26 mouse cellular contexts compared by ENCODE assay signal in the genomic region with DNA sequence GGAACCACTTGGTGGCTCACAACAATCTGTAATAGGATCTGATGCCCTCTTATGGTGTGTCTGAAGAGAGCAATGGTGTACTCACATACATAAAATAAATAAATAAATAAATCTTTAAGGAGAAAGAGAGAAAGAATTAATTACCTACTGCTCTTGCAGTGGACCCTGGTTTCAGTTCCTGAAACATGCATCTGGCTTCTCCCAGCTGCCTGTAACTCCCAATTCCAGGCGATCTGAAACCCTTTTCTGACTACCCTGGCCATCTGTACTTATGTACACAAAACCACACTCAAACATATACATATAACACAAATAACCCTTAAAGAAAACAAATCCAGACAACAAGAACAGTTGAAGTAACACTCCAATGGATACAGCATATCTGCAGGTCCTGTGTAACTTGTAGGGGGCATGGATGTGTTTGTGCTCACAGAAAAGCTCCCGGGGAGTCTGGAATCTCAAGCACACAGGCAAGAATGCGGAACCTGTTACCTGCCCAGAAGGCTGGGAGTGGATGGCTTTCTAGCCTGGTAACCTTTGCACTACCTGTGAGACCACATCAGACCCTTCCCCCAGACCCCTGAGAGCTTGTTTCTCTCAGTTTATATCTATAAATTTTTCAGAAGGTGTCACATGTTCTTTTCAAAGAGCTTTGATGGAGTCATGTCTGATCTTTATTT. TPM values are rescaled to one million over a fixed set of nuclear protein-coding genes. Genes with fewer than 3 reads are reported as not detected.
DNase-seq lines count a peak whose midpoint lies in the region; ATAC-seq and TF ChIP-seq lines count a peak whose summit lies in the region.
"Had no signal": no experiment of that assay in that cellular context is flagged by ENCODE, and none has a peak within 500 bp of the region (broad histone marks: within the 10 kb centered on the region; RNA-seq: fewer than 3 reads in every experiment).

No protein-coding gene starts in this region.

- WGBS in kidney, postnatal 0 days, result 55% methylated on average over 3 of the region's 3 CpGs
- WGBS in lung, embryonic 16.5 days, result 41% methylated on average over 3 of the region's 3 CpGs
- WGBS in midbrain, embryonic 11.5 days, result 81% methylated on average over 3 of the region's 3 CpGs
- 84% methylated on average over 3 of the region's 3 CpGs for WGBS in hindbrain, embryonic 13.5 days

- peak; percentile 79 for DNase-seq in R1 (ENCODE audit: low read depth, low spot score)
- no peak for DNase-seq in kidney, postnatal 0 days (ENCODE audit: low spot score)
- peak; percentile 19 for DNase-seq in splenic B cell, adult 2 months (ENCODE audit: low read depth, low spot score)
- no peak for DNase-seq in midbrain, embryonic 11.5 days (ENCODE audit: low spot score, missing footprints)
- no peak for DNase-seq in frontal cortex, postnatal 25 days (ENCODE audit: low spot score in 2 of 2)
- DNase-seq: adrenal gland, adult 8-10 months; cerebellum, adult 11 months; cerebellum, postnatal 36 days; heart, adult 18-20 months; layer of hippocampus, postnatal 36 days; liver; liver, postnatal 0 days; right cerebral cortex, postnatal 25 days; thymus, adult 2 months had no signal

- ATAC-seq in kidney, postnatal 0 days (replicated peaks; ENCODE audit: low FRiP score, low read depth), result peak; percentile 55; the same call in 1 of the 2 replicates
- ATAC-seq in lung, embryonic 16.5 days (ENCODE audit: low read depth), result peak; percentile 83
- no peak for ATAC-seq in midbrain, embryonic 11.5 days (ENCODE audit: low FRiP score)
- ATAC-seq in inflammation-experienced regulatory T-cells, adult 6 months, result no peak
- no peak for ATAC-seq in hindbrain, embryonic 13.5 days (ENCODE audit: low FRiP score)
- ATAC-seq: forebrain, embryonic 16.5 days; liver, postnatal 0 days had no signal

- peak overlapping the region; percentile 77 for H3K27ac ChIP-seq in kidney, postnatal 0 days
- H3K27ac ChIP-seq in lung, embryonic 16.5 days (ENCODE audit: low read length), result peak overlapping the region; percentile 72
- H3K27ac ChIP-seq in midbrain, embryonic 11.5 days (ENCODE audit: low read depth, low read length), result no peak overlapping the region
- no peak overlapping the region for H3K27ac ChIP-seq in hindbrain, embryonic 13.5 days
- H3K27ac ChIP-seq: heart, embryonic 15.5 days; hindbrain, embryonic 10.5 days; midbrain, embryonic 12.5 days; neural tube, embryonic 13.5 days had no signal

- H3K36me3 ChIP-seq in kidney, postnatal 0 days (ENCODE audit: insufficient read depth, low read length), result no peaks in the 10 kb centered on the region
- no peaks in the 10 kb centered on the region for H3K36me3 ChIP-seq in lung, embryonic 16.5 days (ENCODE audit: control insufficient read depth, insufficient read depth, low read length)
- no peaks in the 10 kb centered on the region for H3K36me3 ChIP-seq in splenic B cell, adult 2 months (ENCODE audit: control insufficient read depth, insufficient read depth, low read length, poor library complexity, severe bottlenecking)
- no peaks in the 10 kb centered on the region for H3K36me3 ChIP-seq in midbrain, embryonic 11.5 days (ENCODE audit: control insufficient read depth, insufficient read depth, low read length)
- no peaks in the 10 kb centered on the region for H3K36me3 ChIP-seq in hindbrain, embryonic 13.5 days
- H3K36me3 ChIP-seq: heart, embryonic 15.5 days; hindbrain, embryonic 10.5 days; midbrain, embryonic 12.5 days; neural tube, embryonic 13.5 days had no signal

- no peak for TF ChIP-seq CTCF in kidney, postnatal 0 days (IDR thresholded peaks at IDR 0.05; ENCODE audit: low read depth)

- no peaks in the 10 kb centered on the region for H3K27me3 ChIP-seq in kidney, postnatal 0 days (ENCODE audit: insufficient read depth, low read length)
- H3K27me3 ChIP-seq in lung, embryonic 16.5 days (ENCODE audit: control insufficient read depth, insufficient read depth, low read depth, low read length), result no peaks in the 10 kb centered on the region
- no peaks in the 10 kb centered on the region for H3K27me3 ChIP-seq in splenic B cell, adult 2 months (ENCODE audit: control insufficient read depth, insufficient read depth, low read length, poor library complexity, severe bottlenecking)
- no peaks in the 10 kb centered on the region for H3K27me3 ChIP-seq in midbrain, embryonic 11.5 days (ENCODE audit: control insufficient read depth, insufficient read depth, low read length)
- H3K27me3 ChIP-seq in hindbrain, embryonic 13.5 days, result no peaks in the 10 kb centered on the region
- H3K27me3 ChIP-seq: heart, embryonic 15.5 days; midbrain, embryonic 12.5 days; neural tube, embryonic 13.5 days had no signal

- H3K9me3 ChIP-seq in kidney, postnatal 0 days (replicated peaks; ENCODE audit: low read length), result no peaks in the 10 kb centered on the region
- no peaks in the 10 kb centered on the region for H3K9me3 ChIP-seq in lung, embryonic 16.5 days (ENCODE audit: control insufficient read depth, low read length)
- no peaks in the 10 kb centered on the region for H3K9me3 ChIP-seq in midbrain, embryonic 11.5 days (ENCODE audit: control insufficient read depth, low read length)
- H3K9me3 ChIP-seq in hindbrain, embryonic 13.5 days, result no peaks in the 10 kb centered on the region
- H3K9me3 ChIP-seq: heart, embryonic 15.5 days; hindbrain, embryonic 10.5 days; midbrain, embryonic 12.5 days; neural tube, embryonic 13.5 days had no signal

- H3K4me2 ChIP-seq in kidney, postnatal 0 days (ENCODE audit: low read length), result no peak overlapping the region
- no peak overlapping the region for H3K4me2 ChIP-seq in lung, embryonic 16.5 days (ENCODE audit: low read depth, low read length)
- no peak overlapping the region for H3K4me2 ChIP-seq in midbrain, embryonic 11.5 days
- H3K4me2 ChIP-seq in hindbrain, embryonic 13.5 days, result no peak overlapping the region
- H3K4me2 ChIP-seq: heart, embryonic 15.5 days; midbrain, embryonic 12.5 days; neural tube, embryonic 13.5 days had no signal

- peaks cover 6% of the 10 kb centered on the region for H3K4me1 ChIP-seq in kidney, postnatal 0 days (replicated peaks; ENCODE audit: insufficient read depth, low read length)
- H3K4me1 ChIP-seq in lung, embryonic 16.5 days (replicated peaks; ENCODE audit: control insufficient read depth, insufficient read depth, low read length), result no peaks in the 10 kb centered on the region; the same call in 1 of the 2 replicates
- H3K4me1 ChIP-seq in midbrain, embryonic 11.5 days (ENCODE audit: control insufficient read depth, insufficient read depth, low read length), result no peaks in the 10 kb centered on the region
- no peaks in the 10 kb centered on the region for H3K4me1 ChIP-seq in hindbrain, embryonic 13.5 days (replicated peaks)
- H3K4me1 ChIP-seq: midbrain, embryonic 12.5 days had no signal

- no peak overlapping the region for H3K9ac ChIP-seq in kidney, postnatal 0 days (ENCODE audit: low read depth, low read length)
- H3K9ac ChIP-seq in lung, embryonic 16.5 days (ENCODE audit: low read length), result no peak overlapping the region
- no peak overlapping the region for H3K9ac ChIP-seq in midbrain, embryonic 11.5 days (ENCODE audit: low read length)
- H3K9ac ChIP-seq in hindbrain, embryonic 13.5 days, result no peak overlapping the region
- H3K9ac ChIP-seq: heart, embryonic 15.5 days; liver, postnatal 0 days; midbrain, embryonic 12.5 days; neural tube, embryonic 13.5 days had no signal

- no peak overlapping the region for H3K4me3 ChIP-seq in kidney, postnatal 0 days (replicated peaks; ENCODE audit: low read depth, low read length)
- H3K4me3 ChIP-seq in lung, embryonic 16.5 days (ENCODE audit: low read length), result no peak overlapping the region
- no peak overlapping the region for H3K4me3 ChIP-seq in midbrain, embryonic 11.5 days (ENCODE audit: low read depth, low read length)
- H3K4me3 ChIP-seq in hindbrain, embryonic 13.5 days, result no peak overlapping the region
- H3K4me3 ChIP-seq: erythroblast, embryonic 14.5 days; heart, embryonic 15.5 days; hindbrain, embryonic 10.5 days; midbrain, embryonic 12.5 days; neural tube, embryonic 13.5 days had no signal

RNA-seq across cellular contexts. Expression of a gene that starts 5.3 kb away (rescaled TPM):
- 241 and 281 TPM in 2 replicates for polyA plus RNA-seq in kidney, postnatal 0 days (2015; fragmentation: Nextera tagmentation; extraction: Ambion mirVana)
- 320 and 367 TPM in 2 replicates for polyA plus RNA-seq in lung, embryonic 16.5 days (2015; fragmentation: Nextera tagmentation; extraction: Ambion mirVana)
- 216 and 221 TPM in 2 replicates for polyA plus RNA-seq in midbrain, embryonic 11.5 days (2014; fragmentation: Nextera tagmentation; extraction: Ambion mirVana)
- 100 to 1,000 TPM; 149 to 182 (median 164) TPM for polyA plus RNA-seq in inflammation-experienced regulatory T-cells, adult 6 months (2017; shearing (Covaris generic))
- 238 and 243 TPM in 2 replicates for polyA plus RNA-seq in hindbrain, embryonic 13.5 days (2015; fragmentation: Nextera tagmentation; extraction: Ambion mirVana)

RNA-seq across cellular contexts. Expression of a gene that starts 11.0 kb away (rescaled TPM):
- not detected in 2 replicates for polyA plus RNA-seq in kidney, postnatal 0 days (2015; fragmentation: Nextera tagmentation; extraction: Ambion mirVana)
- not detected in 2 replicates for polyA plus RNA-seq in lung, embryonic 16.5 days (2015; fragmentation: Nextera tagmentation; extraction: Ambion mirVana)
- polyA plus RNA-seq in midbrain, embryonic 11.5 days (2014; fragmentation: Nextera tagmentation; extraction: Ambion mirVana), result not detected in 2 replicates
- polyA plus RNA-seq in inflammation-experienced regulatory T-cells, adult 6 months (2017; shearing (Covaris generic)), result not detected
- polyA plus RNA-seq in hindbrain, embryonic 13.5 days (2015; fragmentation: Nextera tagmentation; extraction: Ambion mirVana), result not detected in 2 replicates
- polyA plus RNA-seq: brain, embryonic 14.5 days; embryonic facial prominence, embryonic 11.5 days; erythroblast, embryonic 14.5 days; forebrain, embryonic 16.5 days; hindbrain, embryonic 10.5 days; large intestine, adult 2 months; liver, postnatal 0 days; midbrain, embryonic 12.5 days; neural tube, embryonic 13.5 days had no signal

RNA-seq across cellular contexts. Expression of a gene that starts 29.8 kb away (rescaled TPM):
- 0.15 TPM in 1 of 2 replicates, not detected in the other for polyA plus RNA-seq in kidney, postnatal 0 days (2015; fragmentation: Nextera tagmentation; extraction: Ambion mirVana)
- polyA plus RNA-seq in lung, embryonic 16.5 days (2015; fragmentation: Nextera tagmentation; extraction: Ambion mirVana), result 0.44 and 0.93 TPM in 2 replicates
- polyA plus RNA-seq in midbrain, embryonic 11.5 days (2014; fragmentation: Nextera tagmentation; extraction: Ambion mirVana), result 0.25 TPM in 1 of 2 replicates, not detected in the other
- polyA plus RNA-seq in inflammation-experienced regulatory T-cells, adult 6 months (2017; shearing (Covaris generic)), result under 1 TPM in 1 of 3 experiments, not detected in 2; 0.63 TPM
- 0.18 and 0.47 TPM in 2 replicates for polyA plus RNA-seq in hindbrain, embryonic 13.5 days (2015; fragmentation: Nextera tagmentation; extraction: Ambion mirVana)
- polyA plus RNA-seq: embryonic facial prominence, embryonic 11.5 days; heart, embryonic 15.5 days; large intestine, adult 2 months; midbrain, embryonic 12.5 days had no signal

RNA-seq across cellular contexts. Expression of a gene that starts 40.9 kb away (rescaled TPM):
- 122 and 125 TPM in 2 replicates for polyA plus RNA-seq in kidney, postnatal 0 days (2015; fragmentation: Nextera tagmentation; extraction: Ambion mirVana)
- 114 and 126 TPM in 2 replicates for polyA plus RNA-seq in lung, embryonic 16.5 days (2015; fragmentation: Nextera tagmentation; extraction: Ambion mirVana)
- polyA plus RNA-seq in midbrain, embryonic 11.5 days (2014; fragmentation: Nextera tagmentation; extraction: Ambion mirVana), result 146 and 163 TPM in 2 replicates
- polyA plus RNA-seq in inflammation-experienced regulatory T-cells, adult 6 months (2017; shearing (Covaris generic)), result 1 to 10 TPM; 4.7 to 5.2 (median 4.8) TPM
- 135 and 145 TPM in 2 replicates for polyA plus RNA-seq in hindbrain, embryonic 13.5 days (2015; fragmentation: Nextera tagmentation; extraction: Ambion mirVana)

Comparison
In these comparisons a context has a peak if more than half of its experiments do, and no peak if none do; other contexts are left out.
1. DNase-seq: peak in R1 (single experiment) and splenic B cell, adult 2 months (single experiment); none in kidney, postnatal 0 days (single experiment), midbrain, embryonic 11.5 days (single experiment) and frontal cortex, postnatal 25 days (0 of 2).
2. ATAC-seq: peak in kidney, postnatal 0 days (single experiment) and lung, embryonic 16.5 days (single experiment); none in midbrain, embryonic 11.5 days (single experiment), inflammation-experienced regulatory T-cells, adult 6 months (single experiment) and hindbrain, embryonic 13.5 days (single experiment).
3. H3K27ac ChIP-seq: peak in kidney, postnatal 0 days (single experiment) and lung, embryonic 16.5 days (single experiment); none in midbrain, embryonic 11.5 days (single experiment) and hindbrain, embryonic 13.5 days (single experiment).